Mouse (Mus musculus) intestine, postnatal 0 days (tissue): ENCODE results near the gene Ifrd2. TPM values are rescaled to one million over a fixed set of nuclear protein-coding genes. Genes with fewer than 3 reads are reported as not detected.

Source experiments
- ATAC-seq: fragments of 200-750 bp; cut with Nextera tagmentation; 2 replicates; pipeline ENCODE4 v1.8.0; 2017; ENCODE audit warnings: mild to moderate bottlenecking, moderate TSS enrichment, moderate library complexity
- H3K27ac ChIP-seq: fragments of 300-500 bp; sonication (generic); 2 replicates; pipeline ENCODE4 v1.5.1; 2014; ENCODE audit warnings: mild to moderate bottlenecking, low read depth, low read length, moderate library complexity
- H3K27me3 ChIP-seq: fragments of 300-500 bp; sonication (generic); replicated peaks from 2 replicates; pipeline ENCODE4 v1.6.1; 2014; ENCODE audit warnings: low read length, mixed read lengths; ENCODE audit not compliant: control insufficient read depth, insufficient read depth
- H3K36me3 ChIP-seq: fragments of 300-500 bp; sonication (generic); 2 replicates; pipeline ENCODE4 v1.6.1; 2014; ENCODE audit warnings: mild to moderate bottlenecking, moderate library complexity; ENCODE audit not compliant: control insufficient read depth, insufficient read depth
- H3K4me1 ChIP-seq: fragments of 300-500 bp; sonication (generic); replicated peaks from 2 replicates; pipeline ENCODE4 v1.6.1; 2014; ENCODE audit warnings: antibody characterized with exemption, low read length, mixed read lengths; ENCODE audit not compliant: control insufficient read depth, insufficient read depth
- H3K4me2 ChIP-seq: fragments of 300-500 bp; sonication (generic); replicated peaks from 2 replicates; pipeline ENCODE4 v1.6.1; 2014; ENCODE audit warnings: low read depth, mild to moderate bottlenecking, moderate library complexity
- H3K4me3 ChIP-seq: fragments of 300-500 bp; sonication (generic); 2 replicates; pipeline ENCODE4 v1.5.1; 2014; ENCODE audit warnings: low read depth, low read length
- H3K9ac ChIP-seq: fragments of 300-500 bp; sonication (generic); 2 replicates; pipeline ENCODE4 v1.6.1; 2014; ENCODE audit warnings: mild to moderate bottlenecking, low read depth, low read length
- H3K9me3 ChIP-seq: fragments of 300-500 bp; sonication (generic); 2 replicates; pipeline ENCODE4 v1.6.1; 2016; ENCODE audit warnings: mixed run types; ENCODE audit not compliant: control insufficient read depth
- CTCF ChIP-seq: sonication (generic); IDR thresholded peaks from 2 replicates; pipeline ENCODE4 v1.5.1; 2016; ENCODE audit warnings: low read depth, mild to moderate bottlenecking, control low read depth, antibody characterized with exemption, moderate library complexity
- WGBS: fragments of 180-500 bp; shearing (Covaris S2); extraction: QIAGEN DNeasy Blood & Tissue Kit; methylation state at CpG from one replicate; pipeline ENCODE4 v1.1.7; 2014; 5-methylcytosine and 5-hydroxymethylcytosine counted together
- polyA plus RNA-seq: library from polyadenylated mRNA; unstranded; fragments of >200 nt; fragmentation: Nextera tagmentation; extraction: Ambion mirVana; gene quantifications from 2 replicates; pipeline ENCODE4 v1.2.1, GENCODE M21; 2015

Ifrd2 gene
- polyA plus RNA-seq, 1 experiment from 2014 or later: 36.9 TPM

GRCm38 (mm10) chr9:107605041-107605661, 17.7 kb downstream of the Ifrd2 start:
- peak overlapping the region; percentile 62 for H3K4me2 ChIP-seq
- peaks cover 21% of the 10 kb centered on the region for H3K4me1 ChIP-seq
- 28% methylated on average over 20 of the region's 23 CpGs for WGBS
- peak overlapping the region; percentile 45; the same call in 1 of the 2 replicates for H3K9ac ChIP-seq
- H3K27me3 ChIP-seq: no peaks in the 10 kb centered on the region
- no peaks in the 10 kb centered on the region for H3K9me3 ChIP-seq
- H3K36me3 ChIP-seq: no peaks in the 10 kb centered on the region; the same call in 1 of the 2 replicates
- peak overlapping the region; percentile 87 for H3K27ac ChIP-seq
- no peak for TF ChIP-seq CTCF
- ATAC-seq: peak; percentile 64
- H3K4me3 ChIP-seq: peak overlapping the region; percentile 33

- peak overlapping the region; percentile 62 for H3K4me2 ChIP-seq
- WGBS: 12% methylated on average over 9 of the region's 9 CpGs
- H3K9ac ChIP-seq: peak overlapping the region; percentile 37; the same call in 1 of the 2 replicates
- ATAC-seq: no peak
- H3K4me3 ChIP-seq: peak overlapping the region; percentile 25
- TF ChIP-seq CTCF: no peak
- H3K27ac ChIP-seq: peak overlapping the region; percentile 87
- peaks cover 28% of the 10 kb centered on the region for H3K4me1 ChIP-seq
- H3K27me3 ChIP-seq: no peaks in the 10 kb centered on the region
- H3K9me3 ChIP-seq: no peaks in the 10 kb centered on the region
- no peaks in the 10 kb centered on the region; the same call in 1 of the 2 replicates for H3K36me3 ChIP-seq
Observed at GRCm38 (mm10) chr9:107606591-107606990, 19.1 kb downstream of the Ifrd2 start.

GRCm38 (mm10) chr9:107607036-107607435, 19.6 kb downstream of the Ifrd2 start:
- Histone ChIP-seq H3K27me3 (no peaks in the 10 kb centered on the region), H3K9me3 (no peaks in the 10 kb centered on the region), H3K4me2 (peak overlapping the region; percentile 62), H3K4me1 (peaks cover 30% of the 10 kb centered on the region), H3K4me3 (peak overlapping the region; percentile 25), H3K36me3 (no peaks in the 10 kb centered on the region; the same call in 1 of the 2 replicates), H3K9ac (peak overlapping the region; percentile 37; the same call in 1 of the 2 replicates), H3K27ac (peak overlapping the region; percentile 87)
- no peak for ATAC-seq
- TF ChIP-seq CTCF: no peak
- WGBS: 50% methylated on average over 2 of the region's 2 CpGs

DNA sequence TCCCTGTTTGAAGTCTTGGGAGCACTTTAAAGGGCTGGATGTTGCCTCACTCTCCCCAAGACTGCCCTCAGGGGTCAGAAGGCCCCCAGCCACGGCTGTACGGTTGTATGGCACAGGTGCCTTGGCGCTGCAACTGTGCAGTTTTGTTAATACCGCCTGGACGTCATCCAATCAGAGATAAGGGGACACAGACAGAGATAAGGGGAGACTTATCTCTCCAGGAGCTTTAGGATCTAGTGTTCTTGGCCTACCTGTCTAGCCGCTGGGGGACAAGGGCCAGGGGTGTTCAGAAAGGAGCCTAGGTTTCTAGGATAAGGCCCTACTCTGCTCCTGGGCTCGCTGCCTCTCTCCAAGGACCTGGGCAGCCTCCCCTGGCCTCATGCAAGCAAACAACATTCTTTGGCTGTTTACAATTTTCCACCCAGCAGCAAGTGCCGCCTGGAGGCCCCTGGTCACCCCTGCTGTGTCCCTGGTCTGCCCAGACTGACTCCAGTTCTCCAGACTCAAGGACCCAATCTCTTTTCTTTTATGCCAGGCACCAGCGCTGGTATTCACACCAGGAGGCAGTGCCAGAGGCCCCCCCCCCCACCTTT, 20.3 kb downstream of the Ifrd2 start:
- Histone ChIP-seq H3K27ac (peak overlapping the region; percentile 87), H3K4me3 (no peak overlapping the region), H3K27me3 (no peaks in the 10 kb centered on the region), H3K4me2 (peak overlapping the region; percentile 62), H3K9ac (peak overlapping the region; percentile 18; the same call in 1 of the 2 replicates), H3K4me1 (peaks cover 32% of the 10 kb centered on the region), H3K9me3 (no peaks in the 10 kb centered on the region), H3K36me3 (no peaks in the 10 kb centered on the region; the same call in 1 of the 2 replicates)
- WGBS: 30% methylated on average over 9 of the region's 9 CpGs
- no peak for ATAC-seq
- TF ChIP-seq CTCF: no peak

DNA sequence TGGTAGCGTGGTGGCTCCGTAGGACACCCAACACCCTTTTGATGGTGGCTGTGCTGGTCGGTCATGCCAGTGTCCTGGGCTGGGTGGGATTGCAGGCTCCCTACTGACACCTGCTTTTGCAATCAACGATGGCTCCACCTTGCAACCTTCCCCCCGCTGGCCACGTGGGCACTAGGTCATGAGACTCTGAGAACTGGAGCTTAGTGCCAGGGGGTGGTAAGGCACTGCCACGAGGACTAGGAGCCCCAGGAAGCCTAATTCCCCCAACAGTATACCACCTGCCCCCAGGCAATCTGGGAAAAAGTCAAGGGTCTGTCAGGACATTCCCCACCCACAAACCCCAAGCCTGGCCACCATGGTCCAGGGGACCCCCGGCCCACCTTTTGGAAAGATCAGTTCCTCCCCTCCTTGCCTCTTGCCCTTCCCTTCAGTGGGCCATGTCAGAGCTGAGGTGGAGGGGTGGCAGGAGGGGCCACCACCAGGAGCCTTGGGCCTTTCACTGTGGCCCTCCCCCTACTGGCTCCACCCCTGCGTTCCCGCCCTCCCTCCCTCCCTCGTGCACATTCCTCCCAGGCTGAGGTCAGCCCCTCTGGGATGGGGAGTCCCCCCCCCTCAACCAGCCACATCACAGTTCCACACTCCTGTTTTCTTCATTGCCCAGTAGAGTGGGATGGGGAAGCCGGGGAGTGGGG, 21.4 kb downstream of the Ifrd2 start, which contains the start of gene Sema3b:
Sema3b (minus strand) TSS at position 489 of the 692 bp plus-strand sequence.
- 37% methylated on average over 12 of the region's 12 CpGs for WGBS
- no peak for TF ChIP-seq CTCF
- peaks cover 32% of the 10 kb centered on the region for H3K4me1 ChIP-seq
- no peaks in the 10 kb centered on the region for H3K9me3 ChIP-seq
- H3K27ac ChIP-seq: peak within 1 kb of the TSS; percentile 87
- no peak for ATAC-seq
- H3K4me3 ChIP-seq: no peak within 1 kb of the TSS
- H3K27me3 ChIP-seq: no peaks in the 10 kb centered on the region
- H3K4me2 ChIP-seq: peak within 1 kb of the TSS; percentile 62
- peaks cover 3% of the 10 kb centered on the region; the same call in 1 of the 2 replicates for H3K36me3 ChIP-seq
- 0 out of 2 replicates have a peak within 1 kb of the TSS, but pooled peaks have one; percentile 18 for H3K9ac ChIP-seq

DNA sequence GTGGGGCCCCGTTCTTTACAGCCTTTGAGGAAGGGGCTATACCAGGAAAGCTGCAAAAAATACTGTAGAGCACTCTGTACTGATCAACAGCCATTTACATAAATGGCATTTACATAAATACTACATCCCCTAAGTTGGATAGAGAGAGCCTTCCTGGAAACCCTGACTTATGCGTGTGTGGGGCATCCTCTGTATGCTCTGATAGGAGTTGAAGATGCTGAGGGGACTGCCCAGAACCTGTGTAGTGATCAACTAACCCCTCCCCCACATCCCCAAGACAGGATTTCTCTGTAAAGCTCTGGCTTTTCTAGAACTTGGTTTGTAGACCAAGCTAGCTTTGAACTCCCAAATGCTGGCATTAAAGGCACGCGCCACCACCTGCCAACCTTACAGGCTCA, 22.0 kb downstream of the Ifrd2 start:
- H3K9ac ChIP-seq: no peak overlapping the region
- peak overlapping the region; percentile 54; the same call in 1 of the 2 replicates for H3K27ac ChIP-seq
- H3K4me1 ChIP-seq: peaks cover 28% of the 10 kb centered on the region

More for the DNA sequence above, 22.0 kb downstream of the Ifrd2 start:
- Histone ChIP-seq H3K4me2 (peak overlapping the region; percentile 62; the same call in 1 of the 2 replicates), H3K27me3 (no peaks in the 10 kb centered on the region), H3K36me3 (peaks cover 9% of the 10 kb centered on the region), H3K4me3 (no peak overlapping the region), H3K9me3 (no peaks in the 10 kb centered on the region)
- WGBS: 76% methylated on average over 4 of the region's 4 CpGs
- TF ChIP-seq CTCF: no peak
- ATAC-seq: no peak
